Mouse (Mus musculus): ENCODE measurements around the gene Coa5. TPM values are rescaled to one million over a fixed set of nuclear protein-coding genes. Genes with fewer than 3 reads are reported as not detected.

The Coa5 gene
- polyA plus RNA-seq, 1 experiment from 2014 or later: 68.0 TPM

GRCm38 (mm10) chr1:37409647-37410046 lies 20.3 kb downstream of the Coa5 start:
- no peaks in the 10 kb centered on the region for H3K4me1 ChIP-seq (ENCODE audit: control insufficient read depth, insufficient read depth, low read length)
- H3K27ac ChIP-seq (ENCODE audit: low read length): no peak overlapping the region
- H3K36me3 ChIP-seq (ENCODE audit: control insufficient read depth, insufficient read depth): 0 out of 2 replicates have a peak, but pooled peaks cover 2% of the 10 kb centered on the region
- H3K9me3 ChIP-seq (replicated peaks; ENCODE audit: control insufficient read depth, low read length): no peaks in the 10 kb centered on the region
- no peak overlapping the region for H3K9ac ChIP-seq (ENCODE audit: low read length)
- no peak overlapping the region for H3K4me2 ChIP-seq (ENCODE audit: low read depth, low read length)
- no peak; the same call in 1 of the 2 replicates for ATAC-seq (replicated peaks; ENCODE audit: extremely low read depth, insufficient read depth, low FRiP score)
- no peak overlapping the region for H3K4me3 ChIP-seq (ENCODE audit: low read length)
- no peaks in the 10 kb centered on the region for H3K27me3 ChIP-seq (ENCODE audit: control insufficient read depth, insufficient read depth, low read length)

DNA sequence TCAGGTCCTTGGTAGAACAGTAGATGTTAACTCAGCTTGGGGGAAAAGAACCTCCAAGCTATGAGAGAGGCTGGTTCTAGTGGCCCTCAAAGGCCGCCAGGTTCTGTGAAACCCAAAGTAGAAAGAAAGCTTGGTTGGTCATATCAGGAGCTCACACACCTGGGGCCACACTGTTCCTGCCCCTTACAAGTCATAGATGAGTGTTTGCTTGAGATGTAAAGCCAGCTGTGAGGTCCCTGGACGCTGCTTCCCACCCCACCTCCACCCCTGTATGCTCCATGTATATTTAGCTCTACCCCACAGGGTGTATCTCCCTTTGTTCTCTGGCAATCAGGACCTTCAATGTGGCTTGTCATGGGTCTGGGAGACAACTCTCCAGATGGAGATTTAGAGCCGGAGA lies 21.2 kb downstream of the Coa5 start:
- no peak for ATAC-seq (replicated peaks; ENCODE audit: extremely low read depth, insufficient read depth, low FRiP score)
- WGBS: 66% methylated on average over 3 of the region's 3 CpGs
- Histone ChIP-seq H3K4me3 (ENCODE audit: low read length) (no peak overlapping the region), H3K4me1 (ENCODE audit: control insufficient read depth, insufficient read depth, low read length) (no peaks in the 10 kb centered on the region), H3K9me3 (replicated peaks; ENCODE audit: control insufficient read depth, low read length) (no peaks in the 10 kb centered on the region), H3K27ac (ENCODE audit: low read length) (no peak overlapping the region), H3K27me3 (ENCODE audit: control insufficient read depth, insufficient read depth, low read length) (no peaks in the 10 kb centered on the region), H3K36me3 (ENCODE audit: control insufficient read depth, insufficient read depth) (0 out of 2 replicates have a peak, but pooled peaks cover 2% of the 10 kb centered on the region), H3K4me2 (ENCODE audit: low read depth, low read length) (no peak overlapping the region), H3K9ac (ENCODE audit: low read length) (no peak overlapping the region)

GRCm38 (mm10) chr1:37408059-37408458 lies 21.8 kb downstream of the Coa5 start:
- no peak for ATAC-seq (replicated peaks; ENCODE audit: extremely low read depth, insufficient read depth, low FRiP score)
- Histone ChIP-seq H3K4me3 (ENCODE audit: low read length) (no peak overlapping the region), H3K36me3 (ENCODE audit: control insufficient read depth, insufficient read depth) (0 out of 2 replicates have a peak, but pooled peaks cover 2% of the 10 kb centered on the region), H3K4me1 (ENCODE audit: control insufficient read depth, insufficient read depth, low read length) (no peaks in the 10 kb centered on the region), H3K4me2 (ENCODE audit: low read depth, low read length) (no peak overlapping the region), H3K9ac (ENCODE audit: low read length) (no peak overlapping the region), H3K9me3 (replicated peaks; ENCODE audit: control insufficient read depth, low read length) (no peaks in the 10 kb centered on the region), H3K27ac (ENCODE audit: low read length) (no peak overlapping the region), H3K27me3 (ENCODE audit: control insufficient read depth, insufficient read depth, low read length) (no peaks in the 10 kb centered on the region)
- WGBS: 78% methylated on average over 8 of the region's 8 CpGs

- no peak for ATAC-seq (replicated peaks; ENCODE audit: extremely low read depth, insufficient read depth, low FRiP score)
- Histone ChIP-seq H3K9ac (ENCODE audit: low read length) (no peak overlapping the region), H3K27ac (ENCODE audit: low read length) (no peak overlapping the region), H3K4me1 (ENCODE audit: control insufficient read depth, insufficient read depth, low read length) (no peaks in the 10 kb centered on the region), H3K4me3 (ENCODE audit: low read length) (no peak overlapping the region), H3K27me3 (ENCODE audit: control insufficient read depth, insufficient read depth, low read length) (no peaks in the 10 kb centered on the region), H3K36me3 (ENCODE audit: control insufficient read depth, insufficient read depth) (0 out of 2 replicates have a peak, but pooled peaks cover 2% of the 10 kb centered on the region), H3K9me3 (replicated peaks; ENCODE audit: control insufficient read depth, low read length) (no peaks in the 10 kb centered on the region), H3K4me2 (ENCODE audit: low read depth, low read length) (no peak overlapping the region)
- WGBS: 74% methylated on average over 8 of the region's 8 CpGs
Observed at GRCm38 (mm10) chr1:37407228-37407627, 22.7 kb downstream of the Coa5 start.

DNA sequence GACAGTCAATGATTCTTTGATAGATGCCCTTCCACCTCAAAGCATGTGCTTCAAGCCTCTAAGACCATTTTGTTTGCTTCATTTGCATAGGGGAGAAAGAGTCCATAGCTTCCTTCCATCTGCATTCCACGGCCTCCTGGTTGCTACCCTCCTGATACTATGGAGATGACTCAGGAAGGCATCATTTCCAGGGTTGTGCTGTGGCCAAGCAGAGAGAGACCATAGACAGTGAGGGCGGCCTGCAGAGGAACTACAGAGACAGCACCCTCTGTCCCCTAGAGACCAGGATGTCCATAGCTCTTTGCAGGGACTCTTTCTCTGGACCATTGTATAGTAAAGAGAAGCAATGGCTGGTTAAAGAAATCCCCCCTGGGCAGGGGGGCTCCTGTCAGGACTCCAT lies 24.8 kb downstream of the Coa5 start:
- ATAC-seq (replicated peaks; ENCODE audit: extremely low read depth, insufficient read depth, low FRiP score): no peak
- H3K27me3 ChIP-seq (ENCODE audit: control insufficient read depth, insufficient read depth, low read length): no peaks in the 10 kb centered on the region
- H3K4me1 ChIP-seq (ENCODE audit: control insufficient read depth, insufficient read depth, low read length): no peaks in the 10 kb centered on the region
- H3K9me3 ChIP-seq (replicated peaks; ENCODE audit: control insufficient read depth, low read length): no peaks in the 10 kb centered on the region
- H3K4me3 ChIP-seq (ENCODE audit: low read length): no peak overlapping the region
- no peak overlapping the region for H3K4me2 ChIP-seq (ENCODE audit: low read depth, low read length)
- no peak overlapping the region for H3K9ac ChIP-seq (ENCODE audit: low read length)
- 0 out of 2 replicates have a peak, but pooled peaks cover 2% of the 10 kb centered on the region for H3K36me3 ChIP-seq (ENCODE audit: control insufficient read depth, insufficient read depth)
- no peak overlapping the region for H3K27ac ChIP-seq (ENCODE audit: low read length)
- WGBS: 89% methylated on average over 2 of the region's 2 CpGs

DNA sequence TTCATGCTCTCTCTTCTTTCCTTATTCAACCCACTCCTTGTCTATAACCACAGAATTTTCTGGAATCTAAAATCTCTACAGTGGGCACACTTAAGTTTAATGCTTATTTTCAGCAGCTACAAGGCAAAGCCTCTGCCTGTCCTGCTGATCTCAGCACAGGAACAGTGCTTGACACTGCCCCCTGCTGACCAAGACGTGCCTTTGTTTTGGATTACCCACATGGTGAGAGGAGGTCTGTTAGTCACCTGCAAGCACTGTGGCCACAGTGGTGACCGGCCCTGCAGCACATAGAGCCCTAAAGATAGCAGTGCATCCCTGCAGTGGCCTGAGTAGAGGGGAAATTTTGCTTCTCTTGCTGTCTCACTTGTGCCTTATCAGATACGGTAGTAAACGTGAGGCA lies 28.2 kb downstream of the Coa5 start:
- H3K36me3 ChIP-seq (ENCODE audit: control insufficient read depth, insufficient read depth): 0 out of 2 replicates have a peak, but pooled peaks cover 2% of the 10 kb centered on the region
- no peak for ATAC-seq (replicated peaks; ENCODE audit: extremely low read depth, insufficient read depth, low FRiP score)
- 52% methylated on average over 4 of the region's 4 CpGs for WGBS

DNA sequence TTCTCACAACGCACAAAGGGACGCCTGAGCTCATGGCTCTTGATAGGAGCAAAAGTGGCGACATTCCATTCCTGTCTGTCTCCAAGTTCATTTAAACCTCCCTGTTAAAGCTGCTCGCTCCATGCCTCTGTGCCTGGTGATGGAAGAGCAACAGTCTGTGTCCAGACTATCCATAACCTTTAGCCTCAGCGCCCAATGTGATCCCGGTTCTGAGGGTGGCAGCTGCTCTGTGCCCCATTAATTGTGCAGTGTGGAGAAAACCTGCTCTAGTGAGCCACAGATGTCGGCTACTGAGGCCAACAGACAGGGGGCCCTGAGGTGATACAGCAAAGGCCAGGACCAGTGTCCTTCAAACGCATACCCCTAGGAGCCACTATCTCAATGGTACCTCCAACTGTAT lies 30.2 kb downstream of the Coa5 start:
- Histone ChIP-seq H3K4me3 (ENCODE audit: low read length) (no peak overlapping the region), H3K4me1 (ENCODE audit: control insufficient read depth, insufficient read depth, low read length) (peaks cover 12% of the 10 kb centered on the region), H3K4me2 (ENCODE audit: low read depth, low read length) (peak overlapping the region; percentile 40; the same call in 1 of the 2 replicates), H3K9ac (ENCODE audit: low read length) (no peak overlapping the region), H3K9me3 (replicated peaks; ENCODE audit: control insufficient read depth, low read length) (no peaks in the 10 kb centered on the region), H3K27ac (ENCODE audit: low read length) (peak overlapping the region; percentile 54), H3K36me3 (ENCODE audit: control insufficient read depth, insufficient read depth) (no peaks in the 10 kb centered on the region; the same call in 1 of the 2 replicates), H3K27me3 (ENCODE audit: control insufficient read depth, insufficient read depth, low read length) (no peaks in the 10 kb centered on the region)
- 37% methylated on average over 8 of the region's 8 CpGs for WGBS
- ATAC-seq (replicated peaks; ENCODE audit: extremely low read depth, insufficient read depth, low FRiP score): peak; percentile 16; the same call in 1 of the 2 replicates

More for the DNA sequence above, 28.2 kb downstream of the Coa5 start:
- Histone ChIP-seq H3K27me3 (ENCODE audit: control insufficient read depth, insufficient read depth, low read length) (no peaks in the 10 kb centered on the region), H3K9me3 (replicated peaks; ENCODE audit: control insufficient read depth, low read length) (no peaks in the 10 kb centered on the region), H3K4me2 (ENCODE audit: low read depth, low read length) (no peak overlapping the region), H3K9ac (ENCODE audit: low read length) (no peak overlapping the region), H3K4me3 (ENCODE audit: low read length) (no peak overlapping the region), H3K27ac (ENCODE audit: low read length) (no peak overlapping the region), H3K4me1 (ENCODE audit: control insufficient read depth, insufficient read depth, low read length) (peaks cover 12% of the 10 kb centered on the region)

- H3K27me3 ChIP-seq (ENCODE audit: control insufficient read depth, insufficient read depth, low read length): no peaks in the 10 kb centered on the region
- no peak overlapping the region for H3K4me2 ChIP-seq (ENCODE audit: low read depth, low read length)
- H3K4me1 ChIP-seq (ENCODE audit: control insufficient read depth, insufficient read depth, low read length): peaks cover 12% of the 10 kb centered on the region
- no peak overlapping the region for H3K4me3 ChIP-seq (ENCODE audit: low read length)
- no peak overlapping the region for H3K9ac ChIP-seq (ENCODE audit: low read length)
- no peaks in the 10 kb centered on the region; the same call in 1 of the 2 replicates for H3K36me3 ChIP-seq (ENCODE audit: control insufficient read depth, insufficient read depth)
- WGBS: 54% methylated on average over 3 of the region's 3 CpGs
- H3K27ac ChIP-seq (ENCODE audit: low read length): peak overlapping the region; percentile 54
- H3K9me3 ChIP-seq (replicated peaks; ENCODE audit: control insufficient read depth, low read length): no peaks in the 10 kb centered on the region
- ATAC-seq (replicated peaks; ENCODE audit: extremely low read depth, insufficient read depth, low FRiP score): no peak
Observed at GRCm38 (mm10) chr1:37398961-37399360, 30.9 kb downstream of the Coa5 start.

GRCm38 (mm10) chr1:37396481-37396880 lies 33.4 kb downstream of the Coa5 start:
- H3K27me3 ChIP-seq (ENCODE audit: control insufficient read depth, insufficient read depth, low read length): no peaks in the 10 kb centered on the region
- no peak overlapping the region for H3K4me3 ChIP-seq (ENCODE audit: low read length)
- H3K9ac ChIP-seq (ENCODE audit: low read length): no peak overlapping the region
- 73% methylated on average over 1 of the region's 1 CpGs for WGBS
- no peaks in the 10 kb centered on the region for H3K9me3 ChIP-seq (replicated peaks; ENCODE audit: control insufficient read depth, low read length)
- no peak for ATAC-seq (replicated peaks; ENCODE audit: extremely low read depth, insufficient read depth, low FRiP score)
- no peak overlapping the region for H3K4me2 ChIP-seq (ENCODE audit: low read depth, low read length)
- H3K36me3 ChIP-seq (ENCODE audit: control insufficient read depth, insufficient read depth): no peaks in the 10 kb centered on the region; the same call in 1 of the 2 replicates
- no peak overlapping the region for H3K27ac ChIP-seq (ENCODE audit: low read length)
- peaks cover 12% of the 10 kb centered on the region for H3K4me1 ChIP-seq (ENCODE audit: control insufficient read depth, insufficient read depth, low read length)
